Mouse (Mus musculus): ENCODE results near the gene Rubcnl. TPM values are rescaled to one million over a fixed set of nuclear protein-coding genes. Genes with fewer than 3 reads are reported as not detected.
A peak's percentile ranks its signal among the peaks of the same experiment; 100 is the strongest.

Rubcnl gene
- polyA plus RNA-seq, 1 experiment from 2014 or later = 0.13 TPM

DNA sequence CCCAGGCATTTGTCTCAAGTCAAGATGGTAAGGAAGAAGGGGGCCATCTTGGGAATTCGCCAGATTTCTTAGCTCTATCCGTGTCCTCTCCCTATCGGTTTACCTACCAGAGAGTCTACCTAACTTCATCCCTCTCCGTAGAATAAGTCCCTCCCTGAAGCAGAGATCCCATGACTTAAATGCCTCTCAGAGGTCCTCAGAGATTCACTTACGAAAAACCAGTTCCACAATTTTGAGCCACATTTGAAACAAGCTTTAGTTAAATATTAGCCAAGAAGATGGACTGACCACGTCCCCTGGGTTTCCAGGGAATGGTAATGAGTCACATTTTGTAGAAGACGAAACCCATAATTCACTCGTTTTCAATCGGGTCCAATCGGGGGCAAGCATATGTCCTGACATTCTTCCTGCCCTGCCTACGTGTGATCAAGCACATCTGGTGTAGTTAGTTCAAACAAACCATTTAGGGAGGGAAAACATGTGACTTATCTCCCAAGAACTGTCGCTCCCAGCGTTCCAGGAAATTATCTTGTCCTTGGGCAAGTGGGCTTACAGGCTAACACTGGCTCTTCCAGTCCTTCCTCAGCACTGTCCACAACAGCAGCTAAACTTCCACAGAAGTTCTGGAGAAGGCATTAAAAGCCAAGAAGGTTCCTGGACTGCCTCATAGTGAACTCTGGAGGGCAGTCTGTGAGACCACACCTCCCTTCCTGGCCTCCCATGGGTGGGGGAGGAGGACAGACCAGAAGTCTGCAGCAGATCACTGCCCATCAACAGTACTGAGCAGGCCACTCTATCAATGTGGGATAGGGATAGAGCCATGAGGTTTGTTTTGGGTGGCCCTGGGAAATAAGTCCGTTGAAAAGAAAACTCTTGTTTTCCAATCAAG lies 38.9 kb downstream of the Rubcnl start:
- Histone ChIP-seq H3K4me2 (ENCODE audit: low read length) (no peak overlapping the region), H3K9me3 (ENCODE audit: control insufficient read depth, low read length) (no peaks in the 10 kb centered on the region), H3K4me3 (replicated peaks; ENCODE audit: low read depth, low read length) (no peak overlapping the region), H3K27me3 (ENCODE audit: control insufficient read depth, insufficient read depth, low read length) (no peaks in the 10 kb centered on the region), H3K9ac (replicated peaks; ENCODE audit: low read length) (no peak overlapping the region), H3K4me1 (ENCODE audit: control insufficient read depth, insufficient read depth, low read length) (no peaks in the 10 kb centered on the region), H3K36me3 (ENCODE audit: control insufficient read depth, insufficient read depth, low read length) (no peaks in the 10 kb centered on the region), H3K27ac (replicated peaks; ENCODE audit: low read depth, low read length) (no peak overlapping the region)
- ATAC-seq (ENCODE audit: low FRiP score, low TSS enrichment) (no peak), DNase-seq (no peak)
- WGBS = 87% methylated on average over 14 of the region's 14 CpGs

GRCm38 (mm10) chr14:75056861-75057431 lies 41.1 kb downstream of the Rubcnl start:
- ATAC-seq (ENCODE audit: low FRiP score, low TSS enrichment) = no peak
- DNase-seq = no peak
- Histone ChIP-seq H3K4me2 (ENCODE audit: low read length) (no peak overlapping the region), H3K4me1 (ENCODE audit: control insufficient read depth, insufficient read depth, low read length) (no peaks in the 10 kb centered on the region), H3K36me3 (ENCODE audit: control insufficient read depth, insufficient read depth, low read length) (no peaks in the 10 kb centered on the region), H3K9me3 (ENCODE audit: control insufficient read depth, low read length) (no peaks in the 10 kb centered on the region), H3K27ac (replicated peaks; ENCODE audit: low read depth, low read length) (no peak overlapping the region), H3K27me3 (ENCODE audit: control insufficient read depth, insufficient read depth, low read length) (no peaks in the 10 kb centered on the region), H3K9ac (replicated peaks; ENCODE audit: low read length) (no peak overlapping the region), H3K4me3 (replicated peaks; ENCODE audit: low read depth, low read length) (no peak overlapping the region)
- WGBS = 85% methylated on average over 9 of the region's 9 CpGs

DNA sequence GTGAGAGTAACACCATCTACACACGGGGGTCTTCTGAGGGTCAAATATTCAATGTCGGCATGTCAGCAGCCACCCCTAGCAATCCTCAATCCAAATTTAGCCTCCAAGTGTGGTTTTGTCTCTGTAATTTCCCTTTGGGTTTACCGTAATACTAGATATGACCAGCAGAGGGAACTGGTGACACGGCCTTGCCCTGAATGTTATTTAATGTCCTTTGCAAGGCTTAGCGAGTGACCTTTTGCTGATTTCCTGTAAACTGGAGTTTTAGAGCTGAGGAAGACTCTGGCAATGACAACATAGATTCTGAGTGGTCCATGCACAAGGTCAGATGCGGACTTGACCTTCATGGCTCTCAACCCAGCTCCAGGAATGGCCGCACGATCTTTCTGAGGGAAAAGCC lies 44.7 kb downstream of the Rubcnl start:
- Histone ChIP-seq H3K9me3 (ENCODE audit: control insufficient read depth, low read length) (no peaks in the 10 kb centered on the region), H3K4me1 (ENCODE audit: control insufficient read depth, insufficient read depth, low read length) (no peaks in the 10 kb centered on the region), H3K36me3 (ENCODE audit: control insufficient read depth, insufficient read depth, low read length) (no peaks in the 10 kb centered on the region), H3K27ac (replicated peaks; ENCODE audit: low read depth, low read length) (no peak overlapping the region), H3K4me3 (replicated peaks; ENCODE audit: low read depth, low read length) (no peak overlapping the region), H3K4me2 (ENCODE audit: low read length) (no peak overlapping the region), H3K27me3 (ENCODE audit: control insufficient read depth, insufficient read depth, low read length) (no peaks in the 10 kb centered on the region), H3K9ac (replicated peaks; ENCODE audit: low read length) (no peak overlapping the region)
- WGBS = 45% methylated on average over 8 of the region's 8 CpGs
- DNase-seq (peak; percentile 79), ATAC-seq (ENCODE audit: low FRiP score, low TSS enrichment) (no peak; the same call in 1 of the 2 replicates)

DNA sequence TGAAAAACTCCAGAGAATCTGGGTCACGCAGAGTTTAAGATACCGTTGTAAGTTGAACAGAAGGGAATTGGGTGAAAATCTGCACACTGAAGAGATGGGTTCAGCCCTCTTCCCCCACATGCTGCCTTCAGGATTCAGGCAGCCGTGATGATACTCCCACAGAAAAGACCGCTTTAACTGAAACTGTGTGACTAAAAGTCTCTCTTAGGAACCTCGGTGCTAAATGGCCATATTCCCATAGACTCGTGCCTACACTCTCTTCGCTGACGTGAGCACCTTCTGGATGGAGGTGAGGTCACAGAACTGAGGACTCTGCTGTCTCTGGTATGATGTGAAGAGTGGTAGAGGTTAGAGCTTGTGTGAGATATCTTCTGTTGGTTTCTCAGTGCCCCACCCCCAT lies 48.1 kb downstream of the Rubcnl start:
- no peaks in the 10 kb centered on the region for H3K36me3 ChIP-seq (ENCODE audit: control insufficient read depth, insufficient read depth, low read length)
- ATAC-seq (ENCODE audit: low FRiP score, low TSS enrichment) = no peak
- H3K4me2 ChIP-seq (ENCODE audit: low read length) = no peak overlapping the region
- 96% methylated on average over 8 of the region's 8 CpGs for WGBS
- H3K4me1 ChIP-seq (ENCODE audit: control insufficient read depth, insufficient read depth, low read length) = no peaks in the 10 kb centered on the region
- no peaks in the 10 kb centered on the region for H3K27me3 ChIP-seq (ENCODE audit: control insufficient read depth, insufficient read depth, low read length)
- H3K4me3 ChIP-seq (replicated peaks; ENCODE audit: low read depth, low read length) = no peak overlapping the region
- H3K9me3 ChIP-seq (ENCODE audit: control insufficient read depth, low read length) = no peaks in the 10 kb centered on the region
- no peak for DNase-seq
- no peak overlapping the region for H3K27ac ChIP-seq (replicated peaks; ENCODE audit: low read depth, low read length)
- no peak overlapping the region for H3K9ac ChIP-seq (replicated peaks; ENCODE audit: low read length)

GRCm38 (mm10) chr14:75064520-75064919 lies 48.7 kb downstream of the Rubcnl start:
- no peak overlapping the region for H3K4me3 ChIP-seq (replicated peaks; ENCODE audit: low read depth, low read length)
- H3K27ac ChIP-seq (replicated peaks; ENCODE audit: low read depth, low read length) = no peak overlapping the region
- H3K4me2 ChIP-seq (ENCODE audit: low read length) = no peak overlapping the region
- H3K36me3 ChIP-seq (ENCODE audit: control insufficient read depth, insufficient read depth, low read length) = no peaks in the 10 kb centered on the region
- ATAC-seq (ENCODE audit: low FRiP score, low TSS enrichment) = no peak
- H3K27me3 ChIP-seq (ENCODE audit: control insufficient read depth, insufficient read depth, low read length) = no peaks in the 10 kb centered on the region
- no peak overlapping the region for H3K9ac ChIP-seq (replicated peaks; ENCODE audit: low read length)
- H3K9me3 ChIP-seq (ENCODE audit: control insufficient read depth, low read length) = no peaks in the 10 kb centered on the region
- DNase-seq = no peak
- WGBS = 84% methylated on average over 7 of the region's 7 CpGs
- H3K4me1 ChIP-seq (ENCODE audit: control insufficient read depth, insufficient read depth, low read length) = no peaks in the 10 kb centered on the region

- Histone ChIP-seq H3K4me3 (replicated peaks; ENCODE audit: low read depth, low read length) (no peak overlapping the region), H3K9ac (replicated peaks; ENCODE audit: low read length) (no peak overlapping the region), H3K4me2 (ENCODE audit: low read length) (no peak overlapping the region), H3K4me1 (ENCODE audit: control insufficient read depth, insufficient read depth, low read length) (no peaks in the 10 kb centered on the region), H3K27ac (replicated peaks; ENCODE audit: low read depth, low read length) (no peak overlapping the region), H3K36me3 (ENCODE audit: control insufficient read depth, insufficient read depth, low read length) (no peaks in the 10 kb centered on the region), H3K27me3 (ENCODE audit: control insufficient read depth, insufficient read depth, low read length) (no peaks in the 10 kb centered on the region), H3K9me3 (ENCODE audit: control insufficient read depth, low read length) (no peaks in the 10 kb centered on the region)
- ATAC-seq (ENCODE audit: low FRiP score, low TSS enrichment) (no peak), DNase-seq (no peak)
- 94% methylated on average over 5 of the region's 5 CpGs for WGBS
These were observed 49.4 kb downstream of the Rubcnl start for GRCm38 (mm10) chr14:75065211-75065610.

DNA sequence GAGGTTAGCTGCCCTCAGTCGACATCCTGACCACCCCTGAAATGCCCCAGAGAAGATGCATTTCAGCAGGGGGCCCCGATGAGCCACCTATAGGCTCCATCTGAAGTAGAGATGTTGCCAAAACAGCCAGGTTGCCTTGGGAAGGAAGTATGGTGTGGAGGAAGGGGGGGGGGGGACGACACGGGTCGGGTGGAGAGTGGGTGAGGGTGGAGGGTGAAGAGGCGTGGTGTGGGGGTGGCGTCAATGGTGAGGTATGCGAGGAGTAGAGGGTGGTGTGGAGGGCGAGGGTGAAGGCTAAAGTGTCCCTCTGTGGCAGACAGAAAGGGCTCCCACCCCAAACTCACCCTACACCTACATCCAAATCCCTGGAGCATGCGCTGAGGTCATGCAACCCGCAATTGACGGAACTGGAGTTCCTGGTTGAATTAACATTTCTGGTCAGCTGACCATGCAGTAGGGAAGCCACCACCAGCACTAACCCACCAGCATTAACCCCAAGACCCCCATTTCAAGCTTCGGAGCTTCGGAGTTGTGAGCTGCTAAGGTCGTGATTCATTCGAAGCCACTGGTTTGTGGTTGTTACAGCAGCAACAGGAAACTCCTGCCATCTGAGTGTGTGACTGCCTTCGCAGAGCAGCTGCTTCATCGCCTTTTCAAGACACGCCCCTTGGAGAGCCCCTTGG lies 52.7 kb downstream of the Rubcnl start:
- H3K9ac ChIP-seq (replicated peaks; ENCODE audit: low read length) = no peak overlapping the region
- no peak overlapping the region for H3K27ac ChIP-seq (replicated peaks; ENCODE audit: low read depth, low read length)
- H3K36me3 ChIP-seq (ENCODE audit: control insufficient read depth, insufficient read depth, low read length) = no peaks in the 10 kb centered on the region
- H3K27me3 ChIP-seq (ENCODE audit: control insufficient read depth, insufficient read depth, low read length) = no peaks in the 10 kb centered on the region
- DNase-seq (no peak), ATAC-seq (ENCODE audit: low FRiP score, low TSS enrichment) (no peak)
- no peak overlapping the region for H3K4me3 ChIP-seq (replicated peaks; ENCODE audit: low read depth, low read length)
- 92% methylated on average over 19 of the region's 19 CpGs for whole genome bisulfite sequencing
- H3K4me1 ChIP-seq (ENCODE audit: control insufficient read depth, insufficient read depth, low read length) = no peaks in the 10 kb centered on the region
- H3K9me3 ChIP-seq (ENCODE audit: control insufficient read depth, low read length) = no peaks in the 10 kb centered on the region
- no peak overlapping the region for H3K4me2 ChIP-seq (ENCODE audit: low read length)

DNA sequence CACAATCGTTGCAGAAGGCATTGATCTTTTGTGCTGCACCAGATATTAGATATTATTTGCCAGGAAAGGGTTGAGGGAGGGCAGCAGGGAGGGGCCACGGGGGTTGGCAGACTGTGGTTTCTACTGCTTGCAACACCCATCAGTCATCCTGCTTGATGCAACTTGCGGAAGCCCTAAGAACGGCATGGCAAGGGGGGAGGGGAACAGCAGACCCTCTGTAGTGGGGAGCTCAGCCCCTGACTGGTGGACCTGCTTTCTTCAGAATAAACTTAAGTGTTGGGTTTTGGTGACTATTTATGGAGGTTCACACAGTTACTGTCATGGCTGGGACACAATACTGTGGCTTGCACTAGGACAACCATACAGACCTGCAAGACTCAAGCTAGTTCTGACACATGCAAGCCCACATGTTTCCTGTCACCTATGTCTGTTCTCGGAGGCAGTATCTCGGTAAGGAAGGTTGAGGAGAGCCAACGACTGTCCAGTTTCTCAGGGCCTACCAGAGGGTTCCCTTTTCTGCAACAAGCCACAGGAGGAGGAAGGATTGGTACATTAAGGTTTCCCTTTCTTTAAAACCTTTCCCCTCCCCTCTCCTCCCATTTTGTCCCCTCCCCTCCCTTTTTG lies 53.6 kb downstream of the Rubcnl start:
- no peaks in the 10 kb centered on the region for H3K4me1 ChIP-seq (ENCODE audit: control insufficient read depth, insufficient read depth, low read length)
- no peaks in the 10 kb centered on the region for H3K36me3 ChIP-seq (ENCODE audit: control insufficient read depth, insufficient read depth, low read length)
- WGBS = 90% methylated on average over 7 of the region's 7 CpGs
- no peak for ATAC-seq (ENCODE audit: low FRiP score, low TSS enrichment)
- no peak for DNase-seq
- no peaks in the 10 kb centered on the region for H3K9me3 ChIP-seq (ENCODE audit: control insufficient read depth, low read length)
- H3K9ac ChIP-seq (replicated peaks; ENCODE audit: low read length) = no peak overlapping the region
- no peak overlapping the region for H3K4me3 ChIP-seq (replicated peaks; ENCODE audit: low read depth, low read length)
- no peaks in the 10 kb centered on the region for H3K27me3 ChIP-seq (ENCODE audit: control insufficient read depth, insufficient read depth, low read length)
- H3K27ac ChIP-seq (replicated peaks; ENCODE audit: low read depth, low read length) = no peak overlapping the region
- no peak overlapping the region for H3K4me2 ChIP-seq (ENCODE audit: low read length)

Measured in midbrain, embryonic 14.5 days (tissue).